Mouse (Mus musculus): ENCODE data around the gene Eif4a1. TPM values are rescaled to one million over a fixed set of nuclear protein-coding genes. Genes with fewer than 3 reads are reported as not detected.

Eif4a1 gene
- polyA plus RNA-seq, 1 experiment = 319 TPM

DNA sequence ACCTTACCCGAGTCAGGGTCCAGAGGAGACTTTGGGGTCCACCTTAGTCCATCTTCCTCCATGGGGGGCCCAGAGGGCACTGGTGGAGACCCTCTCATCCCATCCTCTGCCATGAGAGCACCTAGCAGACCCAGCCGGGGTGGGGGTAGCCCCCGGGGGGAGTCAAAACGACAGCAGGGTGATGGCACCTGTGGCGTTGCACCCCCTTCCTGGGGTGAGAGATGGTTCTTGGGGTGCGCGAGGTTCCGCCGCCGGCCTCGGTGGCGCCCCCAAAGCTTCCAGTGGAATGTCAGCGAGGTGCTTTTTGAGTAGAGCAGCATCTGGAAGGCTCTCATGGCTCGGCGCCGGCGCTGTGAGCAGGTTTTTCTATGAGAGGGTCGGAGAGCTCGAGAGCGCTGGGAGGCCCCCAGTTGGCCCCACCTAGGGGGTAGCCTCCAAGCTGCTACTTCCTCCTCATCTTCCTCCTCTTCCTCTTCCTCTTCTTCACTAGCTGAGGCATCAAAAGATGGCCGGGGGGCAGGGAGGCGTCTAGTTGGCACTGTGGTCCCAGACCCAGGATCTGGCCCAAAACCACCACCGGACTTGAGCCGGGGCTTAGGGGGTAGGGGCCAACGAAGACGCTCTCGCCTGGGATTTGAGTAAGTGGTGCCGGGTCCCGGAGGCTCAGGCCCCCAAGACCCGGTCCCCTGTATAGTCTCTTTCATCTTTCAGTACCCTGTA lies 8.1 kb upstream of the Eif4a1 start:
- Histone ChIP-seq H3K27ac (ENCODE audit: insufficient read depth, low read depth, low read length) (peak overlapping the region; percentile 50), H3K4me3 (ENCODE audit: insufficient read depth, low read length) (peak overlapping the region; percentile 79), H3K4me1 (ENCODE audit: control insufficient read depth, insufficient read depth, low read length) (peaks cover 43% of the 10 kb centered on the region)
- TF ChIP-seq POLR2A (IDR thresholded peaks at IDR 0.05; ENCODE audit: borderline replicate concordance, low read depth, low read length) (no peak), CTCF (IDR thresholded peaks at IDR 0.05; ENCODE audit: low read depth, low read length) (no peak)

DNA sequence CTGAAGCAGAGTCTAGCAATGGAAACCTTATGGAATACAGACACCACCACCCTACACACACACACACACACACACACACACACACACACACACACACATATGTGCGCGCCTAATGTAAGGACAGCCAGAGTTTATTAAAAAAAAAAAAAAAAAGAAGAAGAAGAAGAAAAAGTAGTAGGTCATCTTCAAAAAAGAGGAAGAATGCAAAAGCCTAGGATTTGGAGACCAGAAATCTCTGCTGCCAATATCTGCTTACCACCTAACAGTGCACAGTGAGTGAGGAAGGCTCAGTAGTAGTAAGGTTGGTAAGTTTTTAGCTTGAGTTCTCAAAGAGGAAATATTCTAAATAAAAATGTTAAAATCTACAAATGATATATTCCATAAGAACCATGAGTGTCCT lies 6.9 kb upstream of the Eif4a1 start:
- peak overlapping the region; percentile 60 for H3K27ac ChIP-seq (ENCODE audit: insufficient read depth, low read depth, low read length)
- peaks cover 33% of the 10 kb centered on the region for H3K4me1 ChIP-seq (ENCODE audit: control insufficient read depth, insufficient read depth, low read length)
- peak overlapping the region; percentile 28; the same call in 1 of the 2 replicates for H3K4me3 ChIP-seq (ENCODE audit: insufficient read depth, low read length)
- TF ChIP-seq POLR2A (IDR thresholded peaks at IDR 0.05; ENCODE audit: borderline replicate concordance, low read depth, low read length) = no peak
- TF ChIP-seq CTCF (IDR thresholded peaks at IDR 0.05; ENCODE audit: low read depth, low read length) = no peak

DNA sequence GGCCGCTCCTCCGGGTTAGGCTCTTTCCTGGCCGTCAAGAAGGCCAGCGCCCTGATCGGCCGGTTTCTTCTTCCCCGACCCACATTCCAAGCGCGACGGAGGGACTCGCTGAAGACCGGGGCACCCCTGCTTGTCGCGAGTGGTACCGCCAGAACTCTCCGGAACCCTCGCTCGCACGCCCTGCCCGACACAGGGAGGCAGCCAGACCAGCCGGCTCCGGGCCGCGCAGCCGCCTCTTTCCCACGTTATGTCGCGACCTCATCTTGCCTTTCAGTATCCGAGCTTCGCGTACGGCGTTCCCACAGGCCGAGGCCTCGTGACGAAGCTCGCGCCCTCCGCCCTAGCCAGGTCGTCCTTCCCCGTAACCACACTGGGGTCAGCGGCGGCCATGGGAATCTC lies 498 bp downstream of the Eif4a1 start:
- TF ChIP-seq CTCF (IDR thresholded peaks at IDR 0.05; ENCODE audit: low read depth, low read length) (no peak), POLR2A (IDR thresholded peaks at IDR 0.05; ENCODE audit: borderline replicate concordance, low read depth, low read length) (no peak)
- H3K27ac ChIP-seq (ENCODE audit: insufficient read depth, low read depth, low read length) = peak overlapping the region; percentile 94
- H3K4me1 ChIP-seq (ENCODE audit: control insufficient read depth, insufficient read depth, low read length) = peaks cover 11% of the 10 kb centered on the region; the same call in 1 of the 2 replicates
- peak overlapping the region; percentile 100 for H3K4me3 ChIP-seq (ENCODE audit: insufficient read depth, low read length)

DNA sequence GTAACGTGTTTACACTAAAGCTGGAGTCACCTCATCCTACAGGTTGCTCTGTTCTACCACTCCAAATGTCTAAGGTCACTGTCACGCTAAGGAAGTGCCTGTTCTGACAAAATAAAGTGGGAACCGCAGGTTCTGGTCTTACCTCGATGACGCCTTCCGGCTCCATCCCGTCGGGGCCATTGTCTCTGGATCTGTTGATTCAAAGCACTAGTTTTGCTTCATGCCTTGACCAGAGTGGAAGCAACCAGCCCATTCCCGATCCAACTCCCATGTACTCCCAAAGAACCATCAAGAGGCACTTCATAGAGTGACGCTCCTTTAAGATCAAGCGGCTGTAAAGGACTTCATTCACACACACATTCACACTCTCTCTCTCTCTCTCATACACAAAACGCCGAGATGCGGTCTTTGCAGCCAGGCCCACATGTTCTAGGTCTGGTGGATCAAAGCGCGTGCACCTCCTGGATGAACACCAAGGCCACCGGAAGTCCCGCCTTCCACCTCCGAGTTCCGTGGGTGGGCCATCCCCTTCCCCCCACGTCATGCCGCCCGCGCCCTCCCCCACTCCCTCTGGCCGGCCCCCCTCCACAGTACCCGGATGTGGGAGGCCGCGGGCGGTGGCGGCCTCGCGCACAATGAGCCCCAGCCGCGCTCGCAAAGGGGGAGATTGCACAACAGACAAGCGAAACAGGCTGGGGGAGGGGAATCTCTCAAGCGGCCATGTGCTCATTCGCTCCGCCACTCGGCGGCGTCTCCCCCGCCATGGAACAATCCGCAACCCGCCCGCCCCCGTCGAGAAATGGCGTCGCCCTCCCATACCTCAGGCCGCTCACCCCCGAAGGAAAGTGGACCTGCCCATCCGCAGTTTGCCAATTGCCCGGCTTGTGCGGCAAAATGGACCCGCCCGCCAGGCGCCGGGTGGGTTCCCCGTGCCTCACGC lies 1.2 kb downstream of the Eif4a1 start:
- Histone ChIP-seq H3K27ac (ENCODE audit: insufficient read depth, low read depth, low read length) (peak overlapping the region; percentile 94), H3K4me1 (ENCODE audit: control insufficient read depth, insufficient read depth, low read length) (peaks cover 14% of the 10 kb centered on the region; the same call in 1 of the 2 replicates), H3K4me3 (ENCODE audit: insufficient read depth, low read length) (peak overlapping the region; percentile 100)
- TF ChIP-seq CTCF (IDR thresholded peaks at IDR 0.05; ENCODE audit: low read depth, low read length) (no peak), POLR2A (IDR thresholded peaks at IDR 0.05; ENCODE audit: borderline replicate concordance, low read depth, low read length) (no peak; the same call in 1 of the 2 replicates)

DNA sequence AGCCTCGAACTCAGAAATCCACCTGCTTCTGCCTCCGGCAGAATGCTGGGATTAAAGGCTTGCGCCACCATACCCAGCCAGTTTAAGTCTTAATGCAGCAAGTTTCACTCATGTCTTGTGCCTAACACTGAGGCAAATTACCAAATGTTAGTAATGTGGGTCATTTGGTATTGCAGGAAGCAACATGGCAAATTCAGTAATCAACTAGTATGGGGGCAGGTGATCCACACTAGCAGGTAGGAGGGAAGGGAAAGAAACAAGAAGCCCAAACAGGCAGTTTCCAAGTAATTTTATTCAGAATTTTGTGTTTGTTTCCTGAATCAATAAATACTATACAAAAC lies 5.6 kb downstream of the Eif4a1 start:
- H3K4me1 ChIP-seq (ENCODE audit: control insufficient read depth, insufficient read depth, low read length) = peaks cover 20% of the 10 kb centered on the region

DNA sequence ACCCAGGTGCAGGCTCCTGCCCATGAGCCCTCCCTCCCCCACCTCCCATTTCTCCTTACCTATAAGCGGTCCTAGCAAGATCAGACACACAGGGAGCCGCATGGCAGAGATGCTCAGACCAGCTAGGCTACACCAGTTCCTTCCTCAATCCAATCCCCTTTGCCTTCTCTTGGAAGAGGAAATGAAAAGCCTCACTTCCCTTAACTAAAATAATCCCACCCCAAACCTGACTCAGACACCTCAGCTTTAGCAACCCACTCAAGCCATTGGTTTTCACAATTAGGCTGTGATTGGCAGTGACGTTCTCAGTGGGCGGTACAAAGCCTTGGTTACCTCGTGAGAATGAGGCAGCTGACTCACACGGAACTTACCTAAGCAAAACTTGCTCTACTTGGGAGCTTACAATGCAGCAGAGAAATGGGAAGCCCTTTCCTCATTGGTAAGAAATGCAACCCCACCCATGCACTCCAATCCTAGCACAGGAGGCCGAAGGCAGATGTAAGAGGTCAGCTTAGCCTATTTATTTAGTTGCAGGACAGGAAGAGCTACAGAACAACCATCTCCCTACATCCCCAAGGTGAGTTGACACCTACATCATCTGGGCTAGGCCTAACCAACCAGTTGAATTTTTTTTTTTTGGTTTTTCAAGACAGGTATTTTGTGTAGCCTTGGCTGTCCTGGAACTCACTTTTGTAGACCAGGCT lies 6.1 kb downstream of the Eif4a1 start, which contains the start of gene Cd68:
Cd68 (minus strand) TSS at position 193 of the 704 bp plus-strand sequence.
- no peak for TF ChIP-seq POLR2A (IDR thresholded peaks at IDR 0.05; ENCODE audit: borderline replicate concordance, low read depth, low read length)
- Histone ChIP-seq H3K4me1 (ENCODE audit: control insufficient read depth, insufficient read depth, low read length) (peaks cover 20% of the 10 kb centered on the region), H3K27ac (ENCODE audit: insufficient read depth, low read depth, low read length) (peak within 1 kb of the TSS; percentile 96), H3K4me3 (ENCODE audit: insufficient read depth, low read length) (peak within 1 kb of the TSS; percentile 90)

More for the DNA sequence above, 5.6 kb downstream of the Eif4a1 start:
- TF ChIP-seq CTCF (IDR thresholded peaks at IDR 0.05; ENCODE audit: low read depth, low read length) = no peak
- no peak for TF ChIP-seq POLR2A (IDR thresholded peaks at IDR 0.05; ENCODE audit: borderline replicate concordance, low read depth, low read length)
- Histone ChIP-seq H3K27ac (ENCODE audit: insufficient read depth, low read depth, low read length) (peak overlapping the region; percentile 83), H3K4me3 (ENCODE audit: insufficient read depth, low read length) (no peak overlapping the region)

DNA sequence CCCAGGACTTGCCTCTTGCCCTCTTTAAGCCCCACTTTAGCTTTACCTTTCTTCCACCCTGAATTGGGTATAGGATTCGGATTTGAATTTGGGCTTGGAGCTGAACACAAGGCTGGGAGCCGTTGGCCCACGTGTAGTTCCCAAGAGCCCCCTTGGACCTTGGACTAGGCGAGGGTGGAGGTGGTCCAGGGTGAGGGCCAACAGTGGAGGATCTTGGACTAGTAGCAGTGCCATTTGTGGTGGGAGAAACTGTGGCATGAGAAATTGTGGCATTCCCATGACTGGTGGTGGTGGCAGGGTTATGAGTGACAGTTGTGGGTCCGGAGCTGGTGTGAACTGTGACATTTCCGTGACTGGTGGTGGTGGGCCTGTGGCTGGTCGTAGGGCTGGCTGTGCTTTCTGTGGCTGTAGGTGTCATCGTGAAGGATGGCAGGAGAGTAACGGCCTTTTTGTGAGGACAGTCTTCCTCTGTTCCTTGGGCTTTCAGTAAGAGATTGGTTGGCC lies 6.7 kb downstream of the Eif4a1 start:
- H3K27ac ChIP-seq (ENCODE audit: insufficient read depth, low read depth, low read length) = peak overlapping the region; percentile 96
- no peak for TF ChIP-seq POLR2A (IDR thresholded peaks at IDR 0.05; ENCODE audit: borderline replicate concordance, low read depth, low read length)
- no peak for TF ChIP-seq CTCF (IDR thresholded peaks at IDR 0.05; ENCODE audit: low read depth, low read length)
- H3K4me3 ChIP-seq (ENCODE audit: insufficient read depth, low read length) = peak overlapping the region; percentile 90
- H3K4me1 ChIP-seq (ENCODE audit: control insufficient read depth, insufficient read depth, low read length) = peaks cover 20% of the 10 kb centered on the region

DNA sequence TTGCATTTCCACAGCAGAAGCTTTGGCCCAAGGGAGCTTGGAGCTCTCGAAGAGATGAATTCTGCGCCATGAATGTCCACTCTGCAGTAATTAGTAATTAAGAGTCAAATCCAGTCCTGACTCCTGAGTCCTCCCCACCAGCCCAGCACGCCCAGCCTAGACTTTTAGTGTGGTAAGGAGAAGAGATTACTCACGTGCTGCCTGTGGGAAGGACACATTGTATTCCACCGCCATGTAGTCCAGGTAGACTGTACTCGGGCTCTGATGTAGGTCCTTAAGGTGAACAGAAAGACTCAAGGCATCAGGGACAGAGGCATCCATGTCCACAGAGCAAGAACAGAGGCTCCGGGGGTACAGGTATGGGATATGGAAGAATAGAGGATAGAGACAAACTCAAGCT lies 7.4 kb downstream of the Eif4a1 start:
- H3K4me1 ChIP-seq (ENCODE audit: control insufficient read depth, insufficient read depth, low read length) = peaks cover 20% of the 10 kb centered on the region
- peak overlapping the region; percentile 96 for H3K27ac ChIP-seq (ENCODE audit: insufficient read depth, low read depth, low read length)
- TF ChIP-seq POLR2A (IDR thresholded peaks at IDR 0.05; ENCODE audit: borderline replicate concordance, low read depth, low read length) (no peak), CTCF (IDR thresholded peaks at IDR 0.05; ENCODE audit: low read depth, low read length) (peak; percentile 16; the same call in 1 of the 2 replicates)
- H3K4me3 ChIP-seq (ENCODE audit: insufficient read depth, low read length) = peak overlapping the region; percentile 90

DNA sequence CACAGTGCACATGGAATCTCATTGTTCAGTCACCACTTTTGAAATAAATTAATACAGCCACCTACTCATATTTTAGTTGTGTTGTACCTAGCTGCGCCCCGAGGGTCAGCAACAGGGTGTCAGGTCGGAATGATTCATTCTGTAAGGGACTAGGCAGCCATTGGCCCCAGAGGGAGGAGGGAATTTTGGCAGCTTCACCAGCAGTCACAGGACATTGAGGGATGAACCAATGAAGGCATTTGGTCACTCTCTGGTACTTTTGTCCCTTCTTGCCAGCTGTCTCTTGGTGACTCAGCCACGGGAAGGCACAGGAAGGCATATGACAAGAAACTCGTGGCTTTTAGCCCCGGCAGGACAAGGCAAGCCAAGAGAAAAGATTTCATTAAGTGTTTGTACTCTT lies 8.4 kb downstream of the Eif4a1 start:
- Histone ChIP-seq H3K4me1 (ENCODE audit: control insufficient read depth, insufficient read depth, low read length) (peaks cover 20% of the 10 kb centered on the region), H3K27ac (ENCODE audit: insufficient read depth, low read depth, low read length) (peak overlapping the region; percentile 96), H3K4me3 (ENCODE audit: insufficient read depth, low read length) (peak overlapping the region; percentile 90)
- TF ChIP-seq CTCF (IDR thresholded peaks at IDR 0.05; ENCODE audit: low read depth, low read length) (no peak), POLR2A (IDR thresholded peaks at IDR 0.05; ENCODE audit: borderline replicate concordance, low read depth, low read length) (no peak)

All from bone marrow macrophage, adult 2 months (primary cell).